Mouse (Mus musculus): ENCODE results near the gene Hyal3. TPM values are rescaled to one million over a fixed set of nuclear protein-coding genes. Genes with fewer than 3 reads are reported as not detected.

Hyal3 gene
- polyA plus RNA-seq, 1 experiment from 2014 or later, result 1.2 TPM

Other genes with a start within 250 kb of the Hyal3 start
- gene Hemk1, start 242.5 kb upstream of the Hyal3 start, polyA plus RNA-seq (2016; fragmentation: Nextera tagmentation; extraction: Ambion mirVana), result 12.1 and 14.1 TPM in 2 replicates
- gene 6430571L13Rik, start 240.2 kb upstream of the Hyal3 start, polyA plus RNA-seq (2016; fragmentation: Nextera tagmentation; extraction: Ambion mirVana), result 3.6 and 4.7 TPM in 2 replicates
- 4.6 and 4.7 TPM in 2 replicates for gene Cacna2d2, start 181.2 kb upstream of the Hyal3 start, polyA plus RNA-seq (2016; fragmentation: Nextera tagmentation; extraction: Ambion mirVana)
- 48.1 and 50.4 TPM in 2 replicates for gene Tmem115, start 46.9 kb upstream of the Hyal3 start, polyA plus RNA-seq (2016; fragmentation: Nextera tagmentation; extraction: Ambion mirVana)
- 21.9 and 22.6 TPM in 2 replicates for gene Cyb561d2, start 38.6 kb upstream of the Hyal3 start, polyA plus RNA-seq (2016; fragmentation: Nextera tagmentation; extraction: Ambion mirVana)
- gene Nprl2, start 38.6 kb upstream of the Hyal3 start, polyA plus RNA-seq (2016; fragmentation: Nextera tagmentation; extraction: Ambion mirVana), result 47.5 and 50.5 TPM in 2 replicates
- gene Zmynd10, start 33.5 kb upstream of the Hyal3 start, polyA plus RNA-seq (2016; fragmentation: Nextera tagmentation; extraction: Ambion mirVana), result 3.6 and 4.3 TPM in 2 replicates
- 37.3 and 39.9 TPM in 2 replicates for gene Rassf1, start 29.3 kb upstream of the Hyal3 start, polyA plus RNA-seq (2016; fragmentation: Nextera tagmentation; extraction: Ambion mirVana)
- 84.8 and 87.0 TPM in 2 replicates for gene Tusc2, start 17.6 kb upstream of the Hyal3 start, polyA plus RNA-seq (2016; fragmentation: Nextera tagmentation; extraction: Ambion mirVana)
- gene Hyal2, start 12.9 kb upstream of the Hyal3 start, polyA plus RNA-seq (2016; fragmentation: Nextera tagmentation; extraction: Ambion mirVana), result 105 and 109 TPM in 2 replicates
- gene Hyal1, start 3.9 kb upstream of the Hyal3 start, polyA plus RNA-seq (2016; fragmentation: Nextera tagmentation; extraction: Ambion mirVana), result 8.1 and 9.6 TPM in 2 replicates
- 13.5 and 15.0 TPM in 2 replicates for gene Naa80, start 1.9 kb upstream of the Hyal3 start, polyA plus RNA-seq (2016; fragmentation: Nextera tagmentation; extraction: Ambion mirVana)
- gene Ifrd2, start 6.8 kb downstream of the Hyal3 start, polyA plus RNA-seq (2016; fragmentation: Nextera tagmentation; extraction: Ambion mirVana), result 19.5 and 21.9 TPM in 2 replicates
- 5.1 TPM in 2 replicates for gene Sema3b, start 28.4 kb downstream of the Hyal3 start, polyA plus RNA-seq (2016; fragmentation: Nextera tagmentation; extraction: Ambion mirVana)
- 516 and 531 TPM in 2 replicates for gene Gnai2, start 54.5 kb downstream of the Hyal3 start, polyA plus RNA-seq (2016; fragmentation: Nextera tagmentation; extraction: Ambion mirVana)
- 12.5 and 12.9 TPM in 2 replicates for gene Slc38a3, start 88.7 kb downstream of the Hyal3 start, polyA plus RNA-seq (2016; fragmentation: Nextera tagmentation; extraction: Ambion mirVana)
- 1.4 and 2.6 TPM in 2 replicates for gene Gnat1, start 98.9 kb downstream of the Hyal3 start, polyA plus RNA-seq (2016; fragmentation: Nextera tagmentation; extraction: Ambion mirVana)
- 26.8 and 28.3 TPM in 2 replicates for gene Sema3f, start 129.7 kb downstream of the Hyal3 start, polyA plus RNA-seq (2016; fragmentation: Nextera tagmentation; extraction: Ambion mirVana)
- gene Rbm5, start 190.2 kb downstream of the Hyal3 start, polyA plus RNA-seq (2016; fragmentation: Nextera tagmentation; extraction: Ambion mirVana), result 260 and 271 TPM in 2 replicates

Measured in hindbrain, embryonic 12.5 days (tissue).